Mouse (Mus musculus): Measurements from ENCODE around the gene Mctp1.

- no peak for TF ChIP-seq POLR2A (IDR thresholded peaks at IDR 0.05; ENCODE audit: control insufficient read depth in 1 of 2, insufficient read depth in 1 of 2, low read depth in 1 of 2, low read length in 2 of 2, poor library complexity in 1 of 2)
- TF ChIP-seq BHLHE40 (IDR thresholded peaks at IDR 0.05; ENCODE audit: borderline replicate concordance, low read depth, low read length), result no peak
- TF ChIP-seq EP300 (IDR thresholded peaks at IDR 0.05; ENCODE audit: low read depth in 1 of 2, low read length in 2 of 2), result no peak
- TF ChIP-seq CTCF (IDR thresholded peaks at IDR 0.05 in 2 of 3, conservative IDR thresholded peaks at IDR 0.05 in 1 of 3; ENCODE audit: control insufficient read depth in 1 of 3, insufficient read depth in 1 of 3, low read depth in 2 of 3, low read length in 3 of 3, poor library complexity in 1 of 3, severe bottlenecking in 1 of 3), result no peak
- TF ChIP-seq ZMIZ1 (IDR thresholded peaks at IDR 0.05; ENCODE audit: low read depth, low read length), result no peak
- no peak for TF ChIP-seq HCFC1 (IDR thresholded peaks at IDR 0.05; ENCODE audit: low read depth, low read length)
- no peak for TF ChIP-seq CHD2 (IDR thresholded peaks at IDR 0.05; ENCODE audit: low read length)
- TF ChIP-seq MAFK (IDR thresholded peaks at IDR 0.05; ENCODE audit: borderline replicate concordance, low read depth, low read length), result no peak
Measured at GRCm38 (mm10) chr13:76690697-76691096, 306.4 kb downstream of the Mctp1 start.
